Mouse (Mus musculus) stomach, postnatal 0 days (tissue): ENCODE measurements at regions not wholly inside any gene's neighbourhood (a gene's known extent, or its start where the extent isn't known, plus 50 kb on each side); places are given as distances from the start of the nearest gene placed in this dataset.
A peak's percentile ranks its signal among the peaks of the same experiment; 100 is the strongest.
"Not testable (repeated sequence)": the region's sequence is repeated elsewhere in the genome, so short reads cannot be mapped to it uniquely, and the experiment has no call there.

Source experiments
- ATAC-seq: fragments of 200-750 bp; cut with Nextera tagmentation; 2 replicates; pipeline ENCODE4 v1.8.0; 2017; ENCODE audit not compliant: low FRiP score, low TSS enrichment
- DNase-seq: peaks from one replicate; pipeline ENCODE4 v3.0.0-alpha.2; 2016; ENCODE audit warnings: low spot score
- H3K27ac ChIP-seq: fragments of 300-500 bp; sonication (generic); replicated peaks from 2 replicates; pipeline ENCODE4 v1.5.1; 2014; ENCODE audit warnings: mild to moderate bottlenecking, control low read depth
- H3K27me3 ChIP-seq: fragments of 300-500 bp; sonication (generic); 2 replicates; pipeline ENCODE4 v1.6.1; 2014; ENCODE audit warnings: low read length; ENCODE audit not compliant: control insufficient read depth, insufficient read depth
- H3K36me3 ChIP-seq: fragments of 300-500 bp; sonication (generic); 2 replicates; pipeline ENCODE4 v1.6.1; 2014; ENCODE audit warnings: low read length, mixed read lengths; ENCODE audit not compliant: control insufficient read depth, insufficient read depth
- H3K4me1 ChIP-seq: fragments of 300-500 bp; sonication (generic); replicated peaks from 2 replicates; pipeline ENCODE4 v1.6.1; 2014; ENCODE audit warnings: antibody characterized with exemption; ENCODE audit not compliant: control insufficient read depth, insufficient read depth
- H3K4me2 ChIP-seq: fragments of 300-500 bp; sonication (generic); replicated peaks from 2 replicates; pipeline ENCODE4 v1.6.1; 2014; ENCODE audit warnings: low read depth, mild to moderate bottlenecking, control low read depth, moderate library complexity
- H3K4me3 ChIP-seq: fragments of 300-500 bp; sonication (generic); 2 replicates; pipeline ENCODE4 v1.5.1; 2014; ENCODE audit warnings: low read depth, low read length, control low read depth
- H3K9ac ChIP-seq: fragments of 300-500 bp; sonication (generic); 2 replicates; pipeline ENCODE4 v1.6.1; 2014; ENCODE audit warnings: mild to moderate bottlenecking, low read length, control low read depth, mixed read lengths
- H3K9me3 ChIP-seq: fragments of 300-500 bp; sonication (generic); 2 replicates; pipeline ENCODE4 v1.6.1; 2016; ENCODE audit warnings: low read length; ENCODE audit not compliant: control insufficient read depth
- CTCF ChIP-seq: IDR thresholded peaks from 2 replicates; pipeline ENCODE4 v1.5.1; 2016; ENCODE audit warnings: antibody characterized with exemption, low read depth, mild to moderate bottlenecking, moderate library complexity
- EP300 ChIP-seq: optimal IDR thresholded peaks from 2 replicates; pipeline ENCODE3; 2016; ENCODE audit warnings: antibody characterized with exemption
- WGBS: fragments of 180-500 bp; shearing (Covaris S2); extraction: QIAGEN DNeasy Blood & Tissue Kit; methylation state at CpG from one replicate; pipeline ENCODE4 v1.1.7; 2014; 5-methylcytosine and 5-hydroxymethylcytosine counted together

DNA sequence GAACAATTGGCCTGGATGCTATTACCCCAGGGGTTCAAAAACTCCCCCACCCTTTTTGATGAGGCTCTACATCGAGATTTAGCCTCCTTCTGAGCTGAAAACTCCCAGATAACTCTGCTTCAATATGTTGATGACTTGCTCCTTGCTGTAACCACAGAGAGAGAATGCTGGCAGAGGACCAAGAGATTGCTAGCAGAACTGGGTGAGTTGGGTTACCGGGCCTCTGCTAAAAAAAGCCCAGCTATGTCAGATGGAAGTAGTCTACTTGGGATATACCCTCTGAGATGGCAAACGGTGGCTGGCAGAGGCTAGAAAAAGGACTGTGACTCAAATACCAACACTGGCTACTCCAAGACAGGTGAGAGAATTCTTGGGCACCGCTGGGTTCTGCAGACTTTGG lies 63.9 kb upstream of the Gm906 start:
- H3K9ac ChIP-seq, H3K27me3 ChIP-seq, H3K4me1 ChIP-seq, H3K4me3 ChIP-seq, H3K27ac ChIP-seq, DNase-seq, ATAC-seq, H3K36me3 ChIP-seq, H3K9me3 ChIP-seq, H3K4me2 ChIP-seq: not testable (repeated sequence)
- WGBS, result 63% methylated on average over 4 of the region's 4 CpGs

- 0 out of 2 replicates have a peak, but pooled peaks have one; percentile 21 for ATAC-seq
- TF ChIP-seq CTCF, result 0 out of 2 replicates have a peak, but pooled peaks have one; percentile 18
- no peak for TF ChIP-seq EP300
- Histone ChIP-seq H3K27ac (no peak overlapping the region), H3K9ac (no peak overlapping the region), H3K9me3 (no peaks in the 10 kb centered on the region), H3K4me1 (no peaks in the 10 kb centered on the region), H3K4me2 (no peak overlapping the region), H3K27me3 (no peaks in the 10 kb centered on the region), H3K36me3 (no peaks in the 10 kb centered on the region), H3K4me3 (no peak overlapping the region)
- no peak for DNase-seq
- 47% methylated on average over 4 of the region's 4 CpGs for WGBS
Observed at GRCm38 (mm10) chr13:50322512-50322911, 72.4 kb upstream of the Gm906 start.

- DNase-seq, result no peak
- 70% methylated on average over 4 of the region's 4 CpGs for WGBS
- H3K27ac ChIP-seq, result no peak overlapping the region
Observed at GRCm38 (mm10) chr13:50328614-50329013, 78.5 kb upstream of the Gm906 start.

DNA sequence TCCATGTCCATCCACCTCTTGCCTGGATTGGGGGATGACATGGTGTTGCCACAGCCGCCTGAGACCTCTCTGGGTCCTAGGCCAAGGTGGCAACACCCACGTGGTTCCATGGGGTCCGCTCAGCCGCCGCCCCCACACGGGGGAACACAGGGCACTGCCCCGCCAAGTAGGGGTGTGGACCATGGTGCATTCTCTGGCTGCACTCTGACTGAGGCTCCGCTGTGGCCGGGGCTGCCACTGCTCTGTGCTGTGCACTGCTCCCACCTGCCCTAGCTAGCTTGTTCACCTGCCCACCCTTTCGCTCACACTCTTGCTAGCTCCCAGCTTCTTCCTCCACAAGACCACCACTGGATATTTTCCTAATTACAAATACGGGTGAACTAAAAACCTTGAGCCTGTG lies 73.5 kb upstream of the Fbxw17 start:
- H3K4me1 ChIP-seq, result no peaks in the 10 kb centered on the region
- no peak overlapping the region for H3K9ac ChIP-seq
- H3K9me3 ChIP-seq, result no peaks in the 10 kb centered on the region
- H3K4me3 ChIP-seq, result no peak overlapping the region
- 87% methylated on average over 11 of the region's 11 CpGs for WGBS
- TF ChIP-seq EP300 (no peak), CTCF (no peak)
- H3K4me2 ChIP-seq, result no peak overlapping the region
- no peak for DNase-seq
- H3K36me3 ChIP-seq, result no peaks in the 10 kb centered on the region
- no peaks in the 10 kb centered on the region for H3K27me3 ChIP-seq
- H3K27ac ChIP-seq, result no peak overlapping the region
- ATAC-seq, result no peak

More at GRCm38 (mm10) chr13:50328614-50329013, 78.5 kb upstream of the Gm906 start:
- no peaks in the 10 kb centered on the region for H3K9me3 ChIP-seq
- H3K9ac ChIP-seq, result no peak overlapping the region
- ATAC-seq, result no peak
- TF ChIP-seq CTCF (peak; percentile 33), EP300 (no peak)
- no peaks in the 10 kb centered on the region for H3K27me3 ChIP-seq
- no peak overlapping the region for H3K4me2 ChIP-seq
- no peak overlapping the region for H3K4me3 ChIP-seq
- no peaks in the 10 kb centered on the region for H3K36me3 ChIP-seq
- no peaks in the 10 kb centered on the region for H3K4me1 ChIP-seq

GRCm38 (mm10) chr13:50351946-50352345 lies 65.7 kb upstream of the Fbxw17 start:
- ATAC-seq (no peak), DNase-seq (no peak)
- H3K4me1 ChIP-seq, result no peaks in the 10 kb centered on the region
- no peaks in the 10 kb centered on the region for H3K9me3 ChIP-seq
- TF ChIP-seq EP300 (no peak), CTCF (no peak)
- 72% methylated on average over 6 of the region's 6 CpGs for WGBS
- H3K4me2 ChIP-seq, result no peak overlapping the region
- no peaks in the 10 kb centered on the region for H3K27me3 ChIP-seq
- H3K9ac ChIP-seq, result no peak overlapping the region
- H3K36me3 ChIP-seq, result no peaks in the 10 kb centered on the region
- no peak overlapping the region for H3K4me3 ChIP-seq
- no peak overlapping the region for H3K27ac ChIP-seq

DNA sequence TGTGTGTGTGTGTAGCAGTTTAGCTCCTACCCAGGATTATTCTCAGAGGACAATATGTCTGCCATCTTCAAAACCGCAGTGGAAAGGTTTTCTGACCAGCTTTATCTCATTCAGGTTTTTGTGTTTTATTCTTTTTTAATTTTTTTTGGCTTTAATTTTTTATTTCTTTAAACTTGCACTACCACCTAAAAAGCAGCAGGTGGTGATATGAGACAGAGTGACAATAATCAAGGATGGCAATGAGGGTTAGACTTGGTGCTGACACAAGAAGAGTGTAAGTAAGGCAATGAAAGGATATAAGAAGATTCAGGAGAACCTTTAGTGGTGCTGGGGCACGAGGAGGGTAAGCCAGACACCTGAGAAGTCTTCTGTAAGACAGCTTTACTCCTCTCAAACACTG lies 62.4 kb upstream of the Fbxw17 start:
- Histone ChIP-seq H3K36me3 (no peaks in the 10 kb centered on the region), H3K4me3 (no peak overlapping the region), H3K4me2 (no peak overlapping the region), H3K27me3 (no peaks in the 10 kb centered on the region), H3K9ac (no peak overlapping the region), H3K4me1 (no peaks in the 10 kb centered on the region), H3K27ac (no peak overlapping the region), H3K9me3 (no peaks in the 10 kb centered on the region)
- no peak for ATAC-seq
- no peak for DNase-seq
- WGBS, result 77% methylated on average over 2 of the region's 2 CpGs
- TF ChIP-seq CTCF, result peak; percentile 64
- no peak for TF ChIP-seq EP300
